Mouse (Mus musculus) myocyte (in vitro differentiated cells): ENCODE data around the gene Entpd6. TPM values are rescaled to one million over a fixed set of nuclear protein-coding genes. Genes with fewer than 3 reads are reported as not detected.

Source experiments
- H3K27me3 ChIP-seq: one replicate; pipeline ENCODE4 v1.6.1; 2011; ENCODE audit not compliant: control insufficient read depth, insufficient read depth, insufficient read length
- H3K36me3 ChIP-seq: one replicate; pipeline ENCODE4 v1.6.1; 2011; ENCODE audit not compliant: control insufficient read depth, insufficient read depth
- H3K4me2 ChIP-seq: one replicate; pipeline ENCODE4 v1.6.1; 2011; ENCODE audit warnings: low read depth, control low read depth
- H3K4me3 ChIP-seq: one replicate; pipeline ENCODE4 v1.5.1; 2011; ENCODE audit warnings: mild to moderate bottlenecking, control low read depth, moderate library complexity
- H3K79me2 ChIP-seq: one replicate; pipeline ENCODE4 v1.6.1; 2011; ENCODE audit not compliant: control insufficient read depth, insufficient read depth
- H3ac ChIP-seq: one replicate; pipeline ENCODE4 v1.6.1; 2011; ENCODE audit not compliant: control insufficient read depth, insufficient read length
- CEBPB ChIP-seq: IDR thresholded peaks from 2 replicates; pipeline ENCODE4 v1.6.1; 2011; ENCODE audit warnings: mild to moderate bottlenecking, moderate library complexity; ENCODE audit not compliant: poor library complexity, insufficient read depth, severe bottlenecking
- E2F4 ChIP-seq: IDR thresholded peaks from one replicate; pipeline ENCODE4 v1.6.1; 2011; ENCODE audit warnings: mild to moderate bottlenecking, control low read depth, moderate library complexity; ENCODE audit not compliant: insufficient read depth
- MAX ChIP-seq: IDR thresholded peaks from one replicate; pipeline ENCODE4 v1.6.1; 2011; ENCODE audit warnings: low read depth, mild to moderate bottlenecking, control low read depth
- MYOD1 ChIP-seq, 3 experiments: IDR thresholded peaks; one replicate each; pipeline ENCODE4 v1.6.1; 2011; ENCODE audit warnings: control low read depth in 2 of 3, low read depth in 2 of 3, mild to moderate bottlenecking in 2 of 3, moderate library complexity in 1 of 3; ENCODE audit not compliant: insufficient read length in 2 of 3, control insufficient read depth in 1 of 3
- MYOG ChIP-seq, 3 experiments: IDR thresholded peaks; one replicate each; pipeline ENCODE4 v1.6.1; 2011; ENCODE audit warnings: control low read depth in 2 of 3, low read depth in 2 of 3, mild to moderate bottlenecking in 2 of 3; ENCODE audit not compliant: insufficient read length in 2 of 3, control insufficient read depth in 1 of 3, insufficient read depth in 1 of 3
- POLR2A ChIP-seq: IDR thresholded peaks from one replicate; pipeline ENCODE4 v1.6.1; 2011; ENCODE audit warnings: low read depth, mild to moderate bottlenecking, control low read depth, moderate library complexity; ENCODE audit not compliant: insufficient read length
- POLR2AphosphoS2 ChIP-seq: IDR thresholded peaks from one replicate; pipeline ENCODE4 v1.6.1; 2011; ENCODE audit warnings: low read depth, control low read depth; ENCODE audit not compliant: insufficient read length
- REST ChIP-seq: IDR thresholded peaks from one replicate; pipeline ENCODE4 v1.6.1; 2011; ENCODE audit warnings: mild to moderate bottlenecking, control low read depth, moderate library complexity; ENCODE audit not compliant: insufficient read depth, insufficient read length
- SRF ChIP-seq: IDR thresholded peaks from one replicate; pipeline ENCODE4 v1.6.1; 2011; ENCODE audit warnings: low read depth; ENCODE audit not compliant: control insufficient read depth, insufficient read length
- TCF12 ChIP-seq: IDR thresholded peaks from one replicate; pipeline ENCODE4 v1.6.1; 2011; ENCODE audit warnings: mild to moderate bottlenecking, control low read depth; ENCODE audit not compliant: poor library complexity, insufficient read depth, severe bottlenecking
- TCF3 ChIP-seq: IDR thresholded peaks from one replicate; pipeline ENCODE4 v1.6.1; 2011; ENCODE audit warnings: low read depth, control low read depth; ENCODE audit not compliant: insufficient read length
- USF1 ChIP-seq: IDR thresholded peaks from one replicate; pipeline ENCODE4 v1.6.1; 2011; ENCODE audit warnings: low read depth, mild to moderate bottlenecking, control low read depth, moderate library complexity
- polyA plus RNA-seq: library from polyadenylated mRNA; unstranded; fragments of >200 nt; fragmentation: generic; extraction: Trizol; gene quantifications from one replicate; pipeline ENCODE4 v1.2.1, GENCODE M21; 2012; ENCODE audit warnings: missing spikeins

Gene Entpd6
- polyA plus RNA-seq, 1 experiment: 8.8 TPM

DNA sequence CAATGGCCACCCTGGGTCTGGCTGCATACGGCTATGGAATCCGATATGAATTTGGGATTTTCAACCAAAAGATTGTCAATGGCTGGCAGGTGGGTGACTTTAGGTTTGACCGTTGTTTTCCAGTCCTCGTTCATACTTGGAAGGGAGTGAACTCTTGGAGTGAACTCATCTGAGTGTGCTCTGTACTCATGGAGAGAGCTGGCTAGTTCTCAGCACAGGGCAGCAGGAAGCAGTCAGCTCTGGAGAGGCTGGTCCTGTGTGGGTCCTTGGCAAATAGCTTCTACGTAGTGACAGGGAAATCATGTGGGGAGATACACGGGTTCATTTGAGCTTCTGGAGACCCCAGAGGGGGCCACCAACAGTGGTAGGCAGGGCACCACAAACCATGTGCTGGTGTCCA, 60.0 kb downstream of the Entpd6 start:
- Histone ChIP-seq H3K4me3 (no peak overlapping the region), H3K27me3 (no peaks in the 10 kb centered on the region), H3K79me2 (no peaks in the 10 kb centered on the region), H3ac (no peak overlapping the region), H3K4me2 (no peak overlapping the region), H3K36me3 (peaks cover 4% of the 10 kb centered on the region)
- TF ChIP-seq TCF12: no peak
- no peak for TF ChIP-seq POLR2AphosphoS2
- TF ChIP-seq SRF: no peak
- TF ChIP-seq CEBPB: no peak
- no peak for TF ChIP-seq REST
- TF ChIP-seq USF1: no peak
- TF ChIP-seq MAX: no peak

DNA sequence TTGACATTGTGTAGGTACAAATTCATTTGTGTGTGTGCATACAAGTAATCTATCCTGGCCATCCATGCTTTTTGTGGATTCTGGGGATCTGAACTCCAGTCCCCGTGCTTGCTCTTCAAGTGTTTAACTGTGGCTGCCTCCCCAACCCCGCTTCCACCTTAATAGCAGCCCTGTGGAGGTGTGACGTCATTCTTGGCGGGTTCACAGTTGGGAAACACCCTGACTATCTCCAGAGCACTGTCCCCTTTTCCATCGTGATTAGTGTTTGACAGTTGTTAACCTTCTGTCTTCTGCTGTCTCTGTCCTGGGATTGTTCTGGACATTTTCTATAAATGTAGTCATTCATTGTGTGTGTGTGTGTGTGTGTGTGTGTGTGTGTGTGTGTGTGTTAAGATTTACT, 61.8 kb downstream of the Entpd6 start:
- H3K4me3 ChIP-seq: no peak overlapping the region
- no peak overlapping the region for H3ac ChIP-seq
- no peaks in the 10 kb centered on the region for H3K79me2 ChIP-seq
- peaks cover under 1% of the 10 kb centered on the region for H3K36me3 ChIP-seq
- H3K4me2 ChIP-seq: no peak overlapping the region
- H3K27me3 ChIP-seq: no peaks in the 10 kb centered on the region
- TF ChIP-seq TCF3 (no peak), POLR2A (no peak), MYOD1 (IDR thresholded peaks at IDR 0.05; ENCODE audit: control insufficient read depth in 1 of 3, insufficient read length in 2 of 3, low read depth in 2 of 3) (no peak), MYOG (IDR thresholded peaks at IDR 0.05; ENCODE audit: control insufficient read depth in 1 of 3, insufficient read depth in 1 of 3, insufficient read length in 2 of 3, low read depth in 2 of 3) (no peak), CEBPB (no peak), SRF (no peak), MAX (no peak), E2F4 (no peak), POLR2AphosphoS2 (no peak), REST (no peak)

- no peak overlapping the region for H3ac ChIP-seq
- no peaks in the 10 kb centered on the region for H3K27me3 ChIP-seq
- H3K36me3 ChIP-seq: no peaks in the 10 kb centered on the region
- H3K4me3 ChIP-seq: no peak overlapping the region
- H3K4me2 ChIP-seq: no peak overlapping the region
- TF ChIP-seq SRF (no peak), E2F4 (no peak), POLR2AphosphoS2 (no peak), USF1 (no peak), REST (no peak), TCF3 (no peak), MYOD1 (IDR thresholded peaks at IDR 0.05; ENCODE audit: control insufficient read depth in 1 of 3, insufficient read length in 2 of 3, low read depth in 2 of 3) (no peak), POLR2A (no peak)
- no peaks in the 10 kb centered on the region for H3K79me2 ChIP-seq
These were observed 64.0 kb downstream of the Entpd6 start for GRCm38 (mm10) chr2:150812816-150813215.

GRCm38 (mm10) chr2:150816676-150817402, 68.0 kb downstream of the Entpd6 start:
- no peak overlapping the region for H3ac ChIP-seq
- TF ChIP-seq E2F4 (no peak), CEBPB (no peak), POLR2AphosphoS2 (no peak), MAX (no peak), MYOG (IDR thresholded peaks at IDR 0.05; ENCODE audit: control insufficient read depth in 1 of 3, insufficient read depth in 1 of 3, insufficient read length in 2 of 3, low read depth in 2 of 3) (no peak), USF1 (no peak), POLR2A (no peak), TCF12 (no peak), TCF3 (no peak), SRF (no peak), MYOD1 (IDR thresholded peaks at IDR 0.05; ENCODE audit: control insufficient read depth in 1 of 3, insufficient read length in 2 of 3, low read depth in 2 of 3) (no peak), REST (no peak)
- H3K4me2 ChIP-seq: no peak overlapping the region
- H3K4me3 ChIP-seq: no peak overlapping the region
- H3K27me3 ChIP-seq: no peaks in the 10 kb centered on the region
- H3K36me3 ChIP-seq: no peaks in the 10 kb centered on the region
- no peaks in the 10 kb centered on the region for H3K79me2 ChIP-seq

- Histone ChIP-seq H3K27me3 (no peaks in the 10 kb centered on the region), H3ac (no peak overlapping the region), H3K79me2 (no peaks in the 10 kb centered on the region), H3K4me3 (no peak overlapping the region), H3K4me2 (no peak overlapping the region), H3K36me3 (no peaks in the 10 kb centered on the region)
- TF ChIP-seq REST: no peak
- no peak for TF ChIP-seq CEBPB
- no peak for TF ChIP-seq MYOG (IDR thresholded peaks at IDR 0.05; ENCODE audit: control insufficient read depth in 1 of 3, insufficient read depth in 1 of 3, insufficient read length in 2 of 3, low read depth in 2 of 3)
- no peak for TF ChIP-seq USF1
- no peak for TF ChIP-seq POLR2A
- TF ChIP-seq MYOD1 (IDR thresholded peaks at IDR 0.05; ENCODE audit: control insufficient read depth in 1 of 3, insufficient read length in 2 of 3, low read depth in 2 of 3): no peak
- no peak for TF ChIP-seq MAX
- TF ChIP-seq TCF3: no peak
- TF ChIP-seq SRF: no peak
- TF ChIP-seq E2F4: no peak
These were observed 69.9 kb downstream of the Entpd6 start for GRCm38 (mm10) chr2:150818742-150819141.
